Mouse (Mus musculus) MEL (cell line): Measurements from ENCODE around the gene Trim26.

Experiments used
- CTCF ChIP-seq, 3 experiments: IDR thresholded peaks in 2 of 3; conservative IDR thresholded peaks in 1 of 3; 2 replicates each; pipeline ENCODE4 v1.5.1; 2011 to 2012; ENCODE audit warnings: low read length in 3 of 3, low read depth in 2 of 3, mild to moderate bottlenecking in 2 of 3, improper control_type of control experiment in 1 of 3, inconsistent platforms in 1 of 3, mixed read lengths in 1 of 3, moderate library complexity in 1 of 3; ENCODE audit not compliant: control insufficient read depth in 1 of 3, insufficient read depth in 1 of 3, poor library complexity in 1 of 3, severe bottlenecking in 1 of 3
- EP300 ChIP-seq, 2 experiments: IDR thresholded peaks; 2 replicates each; pipeline ENCODE4 v1.6.1; 2011; ENCODE audit warnings: improper control_type of control experiment in 2 of 2, low read length in 2 of 2, low read depth in 1 of 2, mild to moderate bottlenecking in 1 of 2
- ETS1 ChIP-seq: IDR thresholded peaks from 2 replicates; pipeline ENCODE4 v1.6.1; 2012; ENCODE audit warnings: low read depth, mild to moderate bottlenecking, inconsistent platforms, low read length, improper control_type of control experiment, moderate library complexity
- NRF1 ChIP-seq: IDR thresholded peaks from 2 replicates; pipeline ENCODE4 v1.6.1; 2014; ENCODE audit warnings: low read depth, mild to moderate bottlenecking, inconsistent platforms, low read length, improper control_type of control experiment, moderate library complexity; ENCODE audit not compliant: poor library complexity, insufficient read depth, severe bottlenecking
- POLR2A ChIP-seq, 2 experiments: IDR thresholded peaks; 2 replicates each; pipeline ENCODE4 v1.6.1; 2011 to 2012; ENCODE audit warnings: low read length in 2 of 2, mild to moderate bottlenecking in 2 of 2, control low read depth in 1 of 2, improper control_type of control experiment in 1 of 2, low read depth in 1 of 2, moderate library complexity in 1 of 2; ENCODE audit not compliant: control insufficient read depth in 1 of 2, insufficient read depth in 1 of 2, poor library complexity in 1 of 2

DNA sequence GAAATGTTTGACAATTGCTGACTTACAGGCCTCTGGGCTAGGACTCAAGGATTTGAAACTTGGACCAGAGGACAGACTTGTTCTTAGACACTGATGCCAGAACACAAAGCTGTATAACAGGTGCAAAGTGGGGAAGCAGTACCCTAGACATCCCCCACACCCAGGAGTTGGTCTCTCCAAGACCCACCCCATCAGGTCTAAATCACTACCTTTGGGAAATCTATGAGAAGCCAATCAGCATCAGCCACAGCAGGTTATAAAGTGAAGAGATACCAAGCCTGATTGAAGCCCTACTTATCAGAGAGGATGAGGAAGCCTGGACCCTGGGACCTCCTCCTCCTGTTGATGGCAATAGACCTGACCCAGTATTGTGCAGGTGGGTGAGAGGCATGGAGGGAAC lies 25.1 kb upstream of the Trim26 start, which contains the start of gene H2-M10.6:
- TF ChIP-seq POLR2A (IDR thresholded peaks at IDR 0.05; ENCODE audit: control insufficient read depth in 1 of 2, insufficient read depth in 1 of 2, low read depth in 1 of 2, low read length in 2 of 2, poor library complexity in 1 of 2) (no peak), CTCF (IDR thresholded peaks at IDR 0.05 in 2 of 3, conservative IDR thresholded peaks at IDR 0.05 in 1 of 3; ENCODE audit: control insufficient read depth in 1 of 3, insufficient read depth in 1 of 3, low read depth in 2 of 3, low read length in 3 of 3, poor library complexity in 1 of 3, severe bottlenecking in 1 of 3) (no peak), NRF1 (no peak), EP300 (IDR thresholded peaks at IDR 0.05; ENCODE audit: low read depth in 1 of 2, low read length in 2 of 2) (no peak), ETS1 (no peak)
